ENCODE assay signal across 11 mouse cellular contexts in genomic region chr1:138148844-138149243, GRCm38 (mm10). TPM values are rescaled to one million over a fixed set of nuclear protein-coding genes. Genes with fewer than 3 reads are reported as not detected.
DNase-seq lines count a peak whose midpoint lies in the region; ATAC-seq and TF ChIP-seq lines count a peak whose summit lies in the region.
"Had no signal": no experiment of that assay in that cellular context is flagged by ENCODE, and none has a peak within 500 bp of the region (broad histone marks: within the 10 kb centered on the region; RNA-seq: fewer than 3 reads in every experiment).

No protein-coding gene starts in this region.

- no peaks in the 10 kb centered on the region for H3K9me3 ChIP-seq in intestine, embryonic 15.5 days

- WGBS in intestine, embryonic 15.5 days = 36% methylated on average over 4 of the region's 4 CpGs

- no peak for TF ChIP-seq CTCF in layer of hippocampus, adult 2 months (conservative IDR thresholded peaks at IDR 0.05)

- no peak overlapping the region for H3K4me3 ChIP-seq in layer of hippocampus, adult 2 months
- no peak overlapping the region for H3K4me3 ChIP-seq in intestine, embryonic 15.5 days (replicated peaks)

- DNase-seq in thymus, postnatal 0 days (ENCODE audit: low spot score) = peak; percentile 35
- DNase-seq in thymus, postnatal 10 days (ENCODE audit: low spot score in 2 of 2) = no peak
- DNase-seq in layer of hippocampus, adult 2 months (ENCODE audit: low spot score in 2 of 2) = peak; percentile 49 to 76
- no peak for DNase-seq in kidney, adult 9 months
- no peak for DNase-seq in c-Kit-positive CD71-positive TER-119-positive erythroid progenitor cells, embryonic 14.5 days (ENCODE audit: low spot score)
- DNase-seq in lung, adult 18-20 months = no peak
- DNase-seq: gastrocnemius, postnatal 10 days; kidney, postnatal 14 days; lung, postnatal 14 days had no signal

- H3K36me3 ChIP-seq in intestine, embryonic 15.5 days = no peaks in the 10 kb centered on the region

- H3K4me2 ChIP-seq in intestine, embryonic 15.5 days (replicated peaks) = no peak overlapping the region

- peak; percentile 76 for ATAC-seq in megakaryocyte-erythroid progenitor cell, adult 5-6 weeks (replicated peaks; ENCODE audit: low FRiP score, low TSS enrichment, poor library complexity, severe bottlenecking)
- no peak for ATAC-seq in intestine, embryonic 15.5 days

- H3K27ac ChIP-seq in layer of hippocampus, adult 2 months = peak overlapping the region; percentile 87
- H3K27ac ChIP-seq in intestine, embryonic 15.5 days = no peak overlapping the region

- no peaks in the 10 kb centered on the region for H3K27me3 ChIP-seq in intestine, embryonic 15.5 days (replicated peaks)

- H3K4me1 ChIP-seq in intestine, embryonic 15.5 days (replicated peaks) = no peaks in the 10 kb centered on the region

- no peak overlapping the region for H3K9ac ChIP-seq in intestine, embryonic 15.5 days

RNA-seq across cellular contexts. Expression of gene Ptprc, which starts 26.7 kb away (rescaled TPM):
- 408 and 445 TPM in 2 replicates for polyA plus RNA-seq in thymus, postnatal 0 days (2015; fragmentation: Nextera tagmentation; extraction: Ambion mirVana)
- total RNA-seq in layer of hippocampus, adult 2 months (2021) = 1 to 10 TPM; 2.3 to 2.4 TPM
- 66.2 and 119 TPM in 2 replicates for total RNA-seq in megakaryocyte-erythroid progenitor cell, adult 5-6 weeks (2014; fragmentation: Nextera tagmentation)
- total RNA-seq in megakaryocyte-erythroid progenitor cell, adult 5-6 weeks (2017) = 101 and 111 TPM in 2 replicates
- polyA plus RNA-seq in intestine, embryonic 15.5 days (2015; fragmentation: Nextera tagmentation; extraction: Ambion mirVana) = 5.5 and 6.3 TPM in 2 replicates

Comparison
In these comparisons a context has a peak if more than half of its experiments do, and no peak if none do; other contexts are left out.
1. DNase-seq: peak in thymus, postnatal 0 days (single experiment) and layer of hippocampus, adult 2 months (2 of 2); none in thymus, postnatal 10 days (0 of 2), kidney, adult 9 months (single experiment), c-Kit-positive CD71-positive TER-119-positive erythroid progenitor cells, embryonic 14.5 days (single experiment) and lung, adult 18-20 months (0 of 2).
2. RNA of gene Ptprc, which starts 26.7 kb away (total RNA-seq): 66.2 to 119 TPM in megakaryocyte-erythroid progenitor cell, adult 5-6 weeks; 2.3 to 2.4 TPM in layer of hippocampus, adult 2 months; every median in the first group is over 10 times any median in the second.